Mouse (Mus musculus): ENCODE results near the gene Men1. TPM values are rescaled to one million over a fixed set of nuclear protein-coding genes. Genes with fewer than 3 reads are reported as not detected.

Men1 gene
- polyA plus RNA-seq, 1 experiment: 51.0 TPM

- no peaks in the 10 kb centered on the region for H3K36me3 ChIP-seq (ENCODE audit: control insufficient read depth, insufficient read depth)
These were observed 16.6 kb upstream of the Men1 start for GRCm38 (mm10) chr19:6318145-6318544.

GRCm38 (mm10) chr19:6321358-6321757 lies 13.4 kb upstream of the Men1 start:
- H3K36me3 ChIP-seq (ENCODE audit: control insufficient read depth, insufficient read depth): no peaks in the 10 kb centered on the region
- H3K4me3 ChIP-seq (ENCODE audit: insufficient read depth, poor library complexity, severe bottlenecking): no peak overlapping the region
- TF ChIP-seq USF1 (IDR thresholded peaks at IDR 0.05; ENCODE audit: low read depth): no peak
- no peak for TF ChIP-seq FOSL1 (IDR thresholded peaks at IDR 0.05; ENCODE audit: insufficient read depth, low read length, poor library complexity, severe bottlenecking)
- TF ChIP-seq MAX (IDR thresholded peaks at IDR 0.05): no peak
- TF ChIP-seq CEBPB (IDR thresholded peaks at IDR 0.05; ENCODE audit: low read depth): no peak
- no peak for TF ChIP-seq CTCF (IDR thresholded peaks at IDR 0.05; ENCODE audit: control insufficient read depth, insufficient read depth, insufficient read length)

More at GRCm38 (mm10) chr19:6318145-6318544, 16.6 kb upstream of the Men1 start:
- TF ChIP-seq CEBPB (IDR thresholded peaks at IDR 0.05; ENCODE audit: low read depth) (no peak), USF1 (IDR thresholded peaks at IDR 0.05; ENCODE audit: low read depth) (no peak), CTCF (IDR thresholded peaks at IDR 0.05; ENCODE audit: control insufficient read depth, insufficient read depth, insufficient read length) (no peak), MYOD1 (IDR thresholded peaks at IDR 0.05; ENCODE audit: control insufficient read depth, insufficient read length, low read depth) (no peak), FOSL1 (IDR thresholded peaks at IDR 0.05; ENCODE audit: insufficient read depth, low read length, poor library complexity, severe bottlenecking) (no peak), MAX (IDR thresholded peaks at IDR 0.05) (no peak), MYOG (IDR thresholded peaks at IDR 0.05; ENCODE audit: control insufficient read depth, extremely low read depth, insufficient read length) (no peak)
- H3K79me2 ChIP-seq (ENCODE audit: control insufficient read depth, insufficient read depth): no peaks in the 10 kb centered on the region
- H3ac ChIP-seq (ENCODE audit: control insufficient read depth, insufficient read length, low read depth): no peak overlapping the region
- no peak overlapping the region for H3K4me3 ChIP-seq (ENCODE audit: insufficient read depth, poor library complexity, severe bottlenecking)
- H3K79me3 ChIP-seq (ENCODE audit: low read depth): no peaks in the 10 kb centered on the region
- H3K27me3 ChIP-seq (ENCODE audit: control insufficient read depth, insufficient read depth, insufficient read length): no peaks in the 10 kb centered on the region

GRCm38 (mm10) chr19:6321786-6322621 lies 12.8 kb upstream of the Men1 start:
- Histone ChIP-seq H3K79me2 (ENCODE audit: control insufficient read depth, insufficient read depth) (no peaks in the 10 kb centered on the region), H3K27me3 (ENCODE audit: control insufficient read depth, insufficient read depth, insufficient read length) (no peaks in the 10 kb centered on the region), H3K36me3 (ENCODE audit: control insufficient read depth, insufficient read depth) (no peaks in the 10 kb centered on the region), H3ac (ENCODE audit: control insufficient read depth, insufficient read length, low read depth) (no peak overlapping the region), H3K79me3 (ENCODE audit: low read depth) (no peaks in the 10 kb centered on the region), H3K4me3 (ENCODE audit: insufficient read depth, poor library complexity, severe bottlenecking) (no peak overlapping the region)
- TF ChIP-seq USF1 (IDR thresholded peaks at IDR 0.05; ENCODE audit: low read depth) (no peak), MAX (IDR thresholded peaks at IDR 0.05) (peak; percentile 95)

More at GRCm38 (mm10) chr19:6321358-6321757, 13.4 kb upstream of the Men1 start:
- Histone ChIP-seq H3K79me3 (ENCODE audit: low read depth) (no peaks in the 10 kb centered on the region), H3K79me2 (ENCODE audit: control insufficient read depth, insufficient read depth) (no peaks in the 10 kb centered on the region), H3ac (ENCODE audit: control insufficient read depth, insufficient read length, low read depth) (no peak overlapping the region), H3K27me3 (ENCODE audit: control insufficient read depth, insufficient read depth, insufficient read length) (no peaks in the 10 kb centered on the region)

- Histone ChIP-seq H3K79me3 (ENCODE audit: low read depth) (no peaks in the 10 kb centered on the region), H3K4me3 (ENCODE audit: insufficient read depth, poor library complexity, severe bottlenecking) (no peak overlapping the region), H3ac (ENCODE audit: control insufficient read depth, insufficient read length, low read depth) (no peak overlapping the region), H3K79me2 (ENCODE audit: control insufficient read depth, insufficient read depth) (no peaks in the 10 kb centered on the region), H3K36me3 (ENCODE audit: control insufficient read depth, insufficient read depth) (no peaks in the 10 kb centered on the region), H3K27me3 (ENCODE audit: control insufficient read depth, insufficient read depth, insufficient read length) (no peaks in the 10 kb centered on the region)
- TF ChIP-seq FOSL1 (IDR thresholded peaks at IDR 0.05; ENCODE audit: insufficient read depth, low read length, poor library complexity, severe bottlenecking): no peak
- no peak for TF ChIP-seq MYOG (IDR thresholded peaks at IDR 0.05; ENCODE audit: control insufficient read depth, extremely low read depth, insufficient read length)
- TF ChIP-seq MYOD1 (IDR thresholded peaks at IDR 0.05; ENCODE audit: control insufficient read depth, insufficient read length, low read depth): no peak
- TF ChIP-seq USF1 (IDR thresholded peaks at IDR 0.05; ENCODE audit: low read depth): no peak
- TF ChIP-seq CTCF (IDR thresholded peaks at IDR 0.05; ENCODE audit: control insufficient read depth, insufficient read depth, insufficient read length): no peak
- TF ChIP-seq CEBPB (IDR thresholded peaks at IDR 0.05; ENCODE audit: low read depth): no peak
- TF ChIP-seq MAX (IDR thresholded peaks at IDR 0.05): no peak
These were observed 10.0 kb upstream of the Men1 start for GRCm38 (mm10) chr19:6324751-6325150.

- H3ac ChIP-seq (ENCODE audit: control insufficient read depth, insufficient read length, low read depth): no peak overlapping the region
- H3K4me3 ChIP-seq (ENCODE audit: insufficient read depth, poor library complexity, severe bottlenecking): no peak overlapping the region
- H3K27me3 ChIP-seq (ENCODE audit: control insufficient read depth, insufficient read depth, insufficient read length): no peaks in the 10 kb centered on the region
- peaks cover 9% of the 10 kb centered on the region for H3K79me3 ChIP-seq (ENCODE audit: low read depth)
- H3K79me2 ChIP-seq (ENCODE audit: control insufficient read depth, insufficient read depth): peaks cover 14% of the 10 kb centered on the region
- TF ChIP-seq MYOG (IDR thresholded peaks at IDR 0.05; ENCODE audit: control insufficient read depth, extremely low read depth, insufficient read length) (no peak), FOSL1 (IDR thresholded peaks at IDR 0.05; ENCODE audit: insufficient read depth, low read length, poor library complexity, severe bottlenecking) (no peak), MYOD1 (IDR thresholded peaks at IDR 0.05; ENCODE audit: control insufficient read depth, insufficient read length, low read depth) (peak; percentile 79)
- no peaks in the 10 kb centered on the region for H3K36me3 ChIP-seq (ENCODE audit: control insufficient read depth, insufficient read depth)
These were observed 3.6 kb upstream of the Men1 start for GRCm38 (mm10) chr19:6331178-6331577.
